Mouse (Mus musculus) liver (tissue): ENCODE results near the gene Nop2.

ENCODE experiments used
- DNase-seq: peaks from one replicate; pipeline ENCODE4 v3.0.0-alpha.2; 2020; ENCODE audit warnings: mixed read lengths

Nop2 gene

GRCm38 (mm10) chr6:125175469-125175868 lies 43.8 kb downstream of the Nop2 start:
- DNase-seq: no peak

- DNase-seq: no peak
Measured at GRCm38 (mm10) chr6:125179601-125180000, 47.9 kb downstream of the Nop2 start.

GRCm38 (mm10) chr6:125182133-125182532 lies 50.4 kb downstream of the Nop2 start:
- DNase-seq: no peak

- DNase-seq: no peak
Measured at GRCm38 (mm10) chr6:125186203-125186602, 54.5 kb downstream of the Nop2 start.

- DNase-seq: no peak
Measured at GRCm38 (mm10) chr6:125190816-125191215, 59.1 kb downstream of the Nop2 start.

GRCm38 (mm10) chr6:125191332-125192015 lies 59.8 kb downstream of the Nop2 start, which contains the start of the genes Ncapd2 and Mrpl51:
Gene Ncapd2, minus strand, starts transcription at chr6:125191701.
Gene Mrpl51, plus strand, starts transcription at chr6:125191801.
- DNase-seq: peak; percentile 99

- DNase-seq: peak; percentile 96
Measured at GRCm38 (mm10) chr6:125192016-125192714, 60.5 kb downstream of the Nop2 start.

GRCm38 (mm10) chr6:125192841-125193240 lies 61.1 kb downstream of the Nop2 start:
- no peak for DNase-seq

GRCm38 (mm10) chr6:125193390-125193789 lies 61.7 kb downstream of the Nop2 start:
- DNase-seq: no peak
